Comparison of ENCODE assay signal across 26 mouse cellular contexts in genomic region chr2:153576150-153576549, GRCm38 (mm10). TPM values are rescaled to one million over a fixed set of nuclear protein-coding genes. Genes with fewer than 3 reads are reported as not detected.
DNase-seq lines count a peak whose midpoint lies in the region; ATAC-seq and TF ChIP-seq lines count a peak whose summit lies in the region.
"Had no signal": no experiment of that assay in that cellular context is flagged by ENCODE, and none has a peak within 500 bp of the region (broad histone marks: within the 10 kb centered on the region; RNA-seq: fewer than 3 reads in every experiment).

No protein-coding gene starts in this region.

- H3K27me3 ChIP-seq in MEL (ENCODE audit: control insufficient read depth in 1 of 2, insufficient read depth in 2 of 2, low read length in 2 of 2): no peaks in the 10 kb centered on the region
- no peaks in the 10 kb centered on the region for H3K27me3 ChIP-seq in liver, embryonic 12.5 days (replicated peaks)
- H3K27me3 ChIP-seq in liver, postnatal 0 days (ENCODE audit: insufficient read depth, low read length): no peaks in the 10 kb centered on the region
- H3K27me3 ChIP-seq: forebrain, embryonic 15.5 days; heart, embryonic 15.5 days; limb, embryonic 15.5 days; lung, embryonic 15.5 days; neural tube, embryonic 15.5 days had no signal

- TF ChIP-seq RAD21 in MEL (IDR thresholded peaks at IDR 0.05; ENCODE audit: low read depth, low read length): no peak

- peaks cover 10 to 46% of the 10 kb centered on the region in 2 experiments for H3K4me1 ChIP-seq in MEL (ENCODE audit: control insufficient read depth in 1 of 2, insufficient read depth in 2 of 2, low read length in 2 of 2)
- peaks cover 94% of the 10 kb centered on the region for H3K4me1 ChIP-seq in liver, embryonic 12.5 days
- peaks cover 3% of the 10 kb centered on the region; the same call in 1 of the 2 replicates for H3K4me1 ChIP-seq in liver, postnatal 0 days (ENCODE audit: insufficient read depth)
- H3K4me1 ChIP-seq: lung, embryonic 15.5 days; neural tube, embryonic 15.5 days had no signal

- H3K9me3 ChIP-seq in MEL (replicated peaks; ENCODE audit: insufficient read depth, low read length): no peaks in the 10 kb centered on the region
- no peaks in the 10 kb centered on the region for H3K9me3 ChIP-seq in liver, embryonic 12.5 days (replicated peaks)
- H3K9me3 ChIP-seq in liver, postnatal 0 days (ENCODE audit: low read length): no peaks in the 10 kb centered on the region
- H3K9me3 ChIP-seq: forebrain, embryonic 15.5 days; heart, embryonic 15.5 days; limb, embryonic 15.5 days; lung, embryonic 15.5 days; neural tube, embryonic 15.5 days had no signal

- H3K4me2 ChIP-seq in liver, embryonic 12.5 days: no peak overlapping the region
- H3K4me2 ChIP-seq in liver, postnatal 0 days (ENCODE audit: low read depth, low read length): no peak overlapping the region
- H3K4me2 ChIP-seq: forebrain, embryonic 15.5 days; heart, embryonic 15.5 days; limb, embryonic 15.5 days; lung, embryonic 15.5 days; neural tube, embryonic 15.5 days had no signal

- H3K9ac ChIP-seq in MEL (ENCODE audit: control insufficient read depth, low read depth, low read length, poor library complexity, severe bottlenecking): peak overlapping the region; percentile 52
- H3K9ac ChIP-seq in liver, embryonic 12.5 days: no peak overlapping the region
- H3K9ac ChIP-seq in liver, postnatal 0 days (replicated peaks): no peak overlapping the region
- H3K9ac ChIP-seq: forebrain, embryonic 15.5 days; heart, embryonic 15.5 days; limb, embryonic 15.5 days; lung, embryonic 15.5 days; neural tube, embryonic 15.5 days had no signal

- DNase-seq in MEL (ENCODE audit: low read depth, low spot score): peak; percentile 93
- peak; percentile 61 for DNase-seq in c-Kit-positive CD71-positive TER-119-negative erythroid progenitor cells, embryonic 14.5 days (ENCODE audit: low read depth)
- no peak for DNase-seq in liver, postnatal 0 days
- DNase-seq in kidney, postnatal 10 days: no peak
- no peak for DNase-seq in urinary bladder, postnatal 4 days (ENCODE audit: low spot score in 2 of 2)
- DNase-seq in gastrocnemius, adult 2 months: no peak
- DNase-seq: adrenal gland, postnatal 36 days; B cell, adult 2 months; cerebellum, adult 8-10 months; cerebellum, postnatal 25 days; kidney, adult 18-20 months; layer of hippocampus, postnatal 36 days; left cerebral cortex, postnatal 4 days; midbrain, embryonic 14.5 days; spleen, adult 18-20 months; thymus, adult 18-20 months; thymus, postnatal 36 days had no signal

- H3K36me3 ChIP-seq in MEL (ENCODE audit: control insufficient read depth in 1 of 2, insufficient read depth in 2 of 2, low read length in 2 of 2): peaks cover 0 to 30% of the 10 kb centered on the region in 2 experiments; a peak in 2 of 4 replicates
- H3K36me3 ChIP-seq in liver, embryonic 12.5 days: no peaks in the 10 kb centered on the region
- H3K36me3 ChIP-seq in liver, postnatal 0 days (replicated peaks; ENCODE audit: insufficient read depth, low read length): no peaks in the 10 kb centered on the region
- H3K36me3 ChIP-seq: forebrain, embryonic 15.5 days; heart, embryonic 15.5 days; limb, embryonic 15.5 days; lung, embryonic 15.5 days; neural tube, embryonic 15.5 days had no signal

- peak overlapping the region; percentile 95 for H3K27ac ChIP-seq in MEL (ENCODE audit: control insufficient read depth, low read depth, low read length)
- H3K27ac ChIP-seq in liver, embryonic 12.5 days: peak overlapping the region; percentile 77
- H3K27ac ChIP-seq in liver, postnatal 0 days (ENCODE audit: low read depth): no peak overlapping the region
- H3K27ac ChIP-seq in gastrocnemius, adult 2 months: no peak overlapping the region
- H3K27ac ChIP-seq: forebrain, embryonic 15.5 days; heart, embryonic 15.5 days; kidney, postnatal 0 days; limb, embryonic 15.5 days; lung, embryonic 15.5 days; neural tube, embryonic 15.5 days; stomach, postnatal 0 days had no signal

- H3K79me2 ChIP-seq in MEL (ENCODE audit: control insufficient read depth, insufficient read depth, low read length, poor library complexity): no peaks in the 10 kb centered on the region

- intact Hi-C loops in gastrocnemius, adult 2 months (cut with DNase I): no loop called here

- TF ChIP-seq CTCF in MEL (IDR thresholded peaks at IDR 0.05 in 2 of 3, conservative IDR thresholded peaks at IDR 0.05 in 1 of 3; ENCODE audit: control insufficient read depth in 1 of 3, insufficient read depth in 1 of 3, low read depth in 2 of 3, low read length in 3 of 3, poor library complexity in 1 of 3, severe bottlenecking in 1 of 3): no peak
- TF ChIP-seq CTCF in liver, postnatal 0 days (IDR thresholded peaks at IDR 0.05; ENCODE audit: low read depth): no peak
- no peak for TF ChIP-seq CTCF in gastrocnemius, adult 2 months (IDR thresholded peaks at IDR 0.05)

- TF ChIP-seq POLR2A in MEL (IDR thresholded peaks at IDR 0.05; ENCODE audit: control insufficient read depth in 1 of 2, insufficient read depth in 1 of 2, low read depth in 1 of 2, low read length in 2 of 2, poor library complexity in 1 of 2): peak in 1 of 2 experiments; percentile 45; a peak in 1 of 4 replicates

- peak; percentile 92 to 95 for TF ChIP-seq EP300 in MEL (IDR thresholded peaks at IDR 0.05; ENCODE audit: low read depth in 1 of 2, low read length in 2 of 2)
- TF ChIP-seq EP300 in liver, postnatal 0 days (IDR thresholded peaks at IDR 0.05; ENCODE audit: low read depth): no peak

- peak; percentile 70 for ATAC-seq in liver, embryonic 12.5 days
- peak; percentile 53 for ATAC-seq in liver, postnatal 0 days
- ATAC-seq: forebrain, embryonic 15.5 days; hindbrain, embryonic 16.5 days had no signal

- WGBS in liver, embryonic 12.5 days (ENCODE audit: insufficient replicate concordance): 11% methylated on average over 3 of the region's 3 CpGs
- WGBS in liver, postnatal 0 days (ENCODE audit: insufficient replicate concordance): 49% methylated on average over 3 of the region's 3 CpGs

- no peak overlapping the region for H3K4me3 ChIP-seq in MEL (ENCODE audit: control insufficient read depth in 1 of 2, insufficient read depth in 1 of 2, low read depth in 2 of 2, low read length in 2 of 2)
- no peak overlapping the region for H3K4me3 ChIP-seq in liver, embryonic 12.5 days
- H3K4me3 ChIP-seq in liver, postnatal 0 days (ENCODE audit: low read depth, low read length): no peak overlapping the region
- H3K4me3 ChIP-seq in gastrocnemius, adult 2 months: no peak overlapping the region
- H3K4me3 ChIP-seq: forebrain, embryonic 15.5 days; heart, embryonic 15.5 days; limb, embryonic 15.5 days; lung, embryonic 15.5 days; neural tube, embryonic 15.5 days had no signal

TF ChIP-seq in MEL, 35 proteins besides CTCF, POLR2A, EP300 and RAD21 (continues in another document):
- TF ChIP-seq ZMIZ1 (IDR thresholded peaks at IDR 0.05; ENCODE audit: low read depth, low read length) (no peak), SMC3 (IDR thresholded peaks at IDR 0.05; ENCODE audit: low read depth, low read length) (no peak), NRF1 (IDR thresholded peaks at IDR 0.05; ENCODE audit: insufficient read depth, low read depth, low read length, poor library complexity, severe bottlenecking) (no peak), MXI1 (IDR thresholded peaks at IDR 0.05; ENCODE audit: low read depth, low read length) (peak; percentile 40; the same call in 1 of the 2 replicates), MYC (IDR thresholded peaks at IDR 0.05; ENCODE audit: low read depth, low read length) (peak; percentile 82), ZC3H11A (IDR thresholded peaks at IDR 0.05; ENCODE audit: low read depth, low read length) (no peak), ETS1 (IDR thresholded peaks at IDR 0.05; ENCODE audit: low read depth, low read length) (peak; percentile 87), CHD1 (IDR thresholded peaks at IDR 0.05; ENCODE audit: low read depth, low read length) (no peak), MAZ (IDR thresholded peaks at IDR 0.05; ENCODE audit: low read depth, low read length) (peak; percentile 72), ELF1 (IDR thresholded peaks at IDR 0.05; ENCODE audit: low read depth, low read length) (peak; percentile 21; the same call in 1 of the 2 replicates), TCF12 (IDR thresholded peaks at IDR 0.05; ENCODE audit: low read depth, low read length) (peak; percentile 95), USF1 (IDR thresholded peaks at IDR 0.05; ENCODE audit: low read depth, low read length) (peak; percentile 47; the same call in 1 of the 2 replicates), JUND (IDR thresholded peaks at IDR 0.05; ENCODE audit: low read depth, low read length) (no peak), MEF2A (IDR thresholded peaks at IDR 0.05; ENCODE audit: extremely low read depth, insufficient replicate concordance, low read depth, low read length, poor library complexity, severe bottlenecking) (no peak), E2F4 (IDR thresholded peaks at IDR 0.05; ENCODE audit: borderline replicate concordance, low read depth, low read length) (no peak), SIN3A (IDR thresholded peaks at IDR 0.05; ENCODE audit: low read length) (peak; percentile 85), GATA1 (IDR thresholded peaks at IDR 0.05; ENCODE audit: low read depth, low read length) (peak; percentile 88), POLR2AphosphoS2 (IDR thresholded peaks at IDR 0.05; ENCODE audit: low read length) (0 out of 2 replicates have a peak, but pooled peaks have one; percentile 40), UBTF (IDR thresholded peaks at IDR 0.05; ENCODE audit: borderline replicate concordance, insufficient read depth, low read depth, low read length) (no peak), BHLHE40 (IDR thresholded peaks at IDR 0.05; ENCODE audit: borderline replicate concordance, low read depth, low read length) (peak; percentile 67), MYB (IDR thresholded peaks at IDR 0.05; ENCODE audit: low read depth, low read length) (peak; percentile 69; the same call in 1 of the 2 replicates)

RNA-seq across cellular contexts. Expression of gene Nol4l, which starts 46.4 kb away (rescaled TPM):
- total RNA-seq in MEL (2012; rRNA removed): 4.4 and 4.5 TPM in 2 replicates
- 1 to 10 TPM in 1 of 2 experiments, not detected in 1; 7.1 TPM for polyA plus RNA-seq in MEL (2012; ENCODE audit: insufficient read depth in 1 of 2, insufficient read length in 2 of 2, low read depth in 1 of 2, low replicate concordance in 2 of 2, missing spikeins in 1 of 2)
- 9.3 and 9.8 TPM in 2 replicates for polyA plus RNA-seq in liver, embryonic 12.5 days (2016; fragmentation: Nextera tagmentation; extraction: Ambion mirVana)
- polyA plus RNA-seq in liver, postnatal 0 days (2015; fragmentation: Nextera tagmentation; extraction: Ambion mirVana): 1.7 and 1.9 TPM in 2 replicates
- 1 to 10 TPM; 1.0 to 1.2 TPM for total RNA-seq in gastrocnemius, adult 2 months (2021)

RNA-seq across cellular contexts. Expression of gene Commd7, which starts 56.4 kb away (rescaled TPM):
- total RNA-seq in MEL (2012; rRNA removed): 25.3 and 25.5 TPM in 2 replicates
- polyA plus RNA-seq in MEL (2012; ENCODE audit: insufficient read depth in 1 of 2, insufficient read length in 2 of 2, low read depth in 1 of 2, low replicate concordance in 2 of 2, missing spikeins in 1 of 2): 10 to 100 TPM in 1 of 2 experiments, not detected in 1; 36.1 TPM
- 44.0 and 45.7 TPM in 2 replicates for polyA plus RNA-seq in liver, embryonic 12.5 days (2016; fragmentation: Nextera tagmentation; extraction: Ambion mirVana)
- 31.2 and 32.9 TPM in 2 replicates for polyA plus RNA-seq in liver, postnatal 0 days (2015; fragmentation: Nextera tagmentation; extraction: Ambion mirVana)
- 10 to 100 TPM in 1 of 2 experiments, 1 to 10 TPM in 1; 8.1 to 11.9 TPM for total RNA-seq in gastrocnemius, adult 2 months (2021)

Comparison
In these comparisons a context has a peak if more than half of its experiments do, and no peak if none do; other contexts are left out.
1. H3K27ac ChIP-seq: peak in MEL (single experiment) and liver, embryonic 12.5 days (single experiment); none in liver, postnatal 0 days (single experiment) and gastrocnemius, adult 2 months (single experiment).
2. DNase-seq: peak in MEL (single experiment) and c-Kit-positive CD71-positive TER-119-negative erythroid progenitor cells, embryonic 14.5 days (single experiment); none in liver, postnatal 0 days (single experiment), kidney, postnatal 10 days (single experiment), urinary bladder, postnatal 4 days (0 of 2) and gastrocnemius, adult 2 months (single experiment).